Mouse (Mus musculus) heart, postnatal 0 days (tissue): ENCODE measurements at regions not wholly inside any gene's neighbourhood (a gene's known extent, or its start where the extent isn't known, plus 50 kb on each side); places are given as distances from the start of the nearest gene placed in this dataset.

Source experiments
- ATAC-seq: fragments of 200-750 bp; cut with Nextera tagmentation; 2 replicates; pipeline ENCODE4 v1.8.0; 2017; ENCODE audit warnings: low read depth, moderate number of reproducible peaks, moderate library complexity; ENCODE audit not compliant: insufficient read depth
- DNase-seq: peaks from one replicate; pipeline ENCODE4 v3.0.0-alpha.2; 2016; ENCODE audit warnings: low spot score
- H3K27ac ChIP-seq: fragments of 300-500 bp; sonication (generic); 2 replicates; pipeline ENCODE4 v1.5.1; 2014; ENCODE audit warnings: low read depth, mild to moderate bottlenecking
- H3K27me3 ChIP-seq: fragments of 300-500 bp; sonication (generic); 2 replicates; pipeline ENCODE4 v1.6.1; 2014; ENCODE audit warnings: low read length, mixed read lengths; ENCODE audit not compliant: control insufficient read depth, insufficient read depth
- H3K36me3 ChIP-seq: fragments of 300-500 bp; sonication (generic); replicated peaks from 2 replicates; pipeline ENCODE4 v1.6.1; 2014; ENCODE audit warnings: low read length, mixed read lengths; ENCODE audit not compliant: control insufficient read depth, insufficient read depth
- H3K4me1 ChIP-seq: fragments of 300-500 bp; sonication (generic); 2 replicates; pipeline ENCODE4 v1.6.1; 2014; ENCODE audit warnings: antibody characterized with exemption; ENCODE audit not compliant: control insufficient read depth, insufficient read depth
- H3K4me2 ChIP-seq: fragments of 300-500 bp; sonication (generic); 2 replicates; pipeline ENCODE4 v1.6.1; 2014; ENCODE audit warnings: low read depth, mild to moderate bottlenecking, low read length, moderate library complexity
- H3K4me3 ChIP-seq: fragments of 300-500 bp; sonication (generic); 2 replicates; pipeline ENCODE4 v1.5.1; 2014; ENCODE audit warnings: low read depth, low read length
- H3K9ac ChIP-seq: fragments of 300-500 bp; sonication (generic); replicated peaks from 2 replicates; pipeline ENCODE4 v1.6.1; 2014; ENCODE audit warnings: low read depth, low read length, mixed read lengths
- H3K9me3 ChIP-seq: fragments of 300-500 bp; sonication (generic); replicated peaks from 2 replicates; pipeline ENCODE4 v1.6.1; 2016; ENCODE audit warnings: low read length; ENCODE audit not compliant: control insufficient read depth
- CTCF ChIP-seq: IDR thresholded peaks from 2 replicates; pipeline ENCODE4 v1.5.1; 2016; ENCODE audit warnings: antibody characterized with exemption, control low read depth, low read depth
- EP300 ChIP-seq: IDR thresholded peaks from 2 replicates; pipeline ENCODE4 v1.6.1; 2016; ENCODE audit warnings: antibody characterized with exemption, low read depth
- WGBS: fragments of 180-500 bp; shearing (Covaris S2); extraction: QIAGEN DNeasy Blood & Tissue Kit; methylation state at CpG from one replicate; pipeline ENCODE4 v1.1.7; 2014; 5-methylcytosine and 5-hydroxymethylcytosine counted together

- WGBS, result 78% methylated on average over 7 of the region's 7 CpGs
- Histone ChIP-seq H3K9ac (no peak overlapping the region), H3K27ac (no peak overlapping the region), H3K36me3 (no peaks in the 10 kb centered on the region), H3K4me1 (peaks cover 55% of the 10 kb centered on the region), H3K9me3 (no peaks in the 10 kb centered on the region), H3K4me3 (no peak overlapping the region), H3K27me3 (no peaks in the 10 kb centered on the region), H3K4me2 (no peak overlapping the region)
- TF ChIP-seq CTCF, result no peak
- no peak for TF ChIP-seq EP300
- no peak for ATAC-seq
- no peak for DNase-seq
Measured at GRCm38 (mm10) chr8:126835554-126835953, 110.1 kb downstream of the Tomm20 start.

- H3K27ac ChIP-seq, result peak overlapping the region; percentile 79
- peaks cover 57% of the 10 kb centered on the region for H3K4me1 ChIP-seq
- no peak overlapping the region for H3K9ac ChIP-seq
- TF ChIP-seq EP300 (peak; percentile 61; the same call in 1 of the 2 replicates), CTCF (no peak)
- no peaks in the 10 kb centered on the region for H3K9me3 ChIP-seq
- no peaks in the 10 kb centered on the region for H3K36me3 ChIP-seq
- no peak overlapping the region for H3K4me3 ChIP-seq
- no peak overlapping the region for H3K4me2 ChIP-seq
- peak; percentile 22 for ATAC-seq
- 24% methylated on average over 19 of the region's 19 CpGs for WGBS
- no peaks in the 10 kb centered on the region for H3K27me3 ChIP-seq
- peak; percentile 82 for DNase-seq
Measured at GRCm38 (mm10) chr8:126833471-126834453, 111.9 kb downstream of the Tomm20 start.

DNA sequence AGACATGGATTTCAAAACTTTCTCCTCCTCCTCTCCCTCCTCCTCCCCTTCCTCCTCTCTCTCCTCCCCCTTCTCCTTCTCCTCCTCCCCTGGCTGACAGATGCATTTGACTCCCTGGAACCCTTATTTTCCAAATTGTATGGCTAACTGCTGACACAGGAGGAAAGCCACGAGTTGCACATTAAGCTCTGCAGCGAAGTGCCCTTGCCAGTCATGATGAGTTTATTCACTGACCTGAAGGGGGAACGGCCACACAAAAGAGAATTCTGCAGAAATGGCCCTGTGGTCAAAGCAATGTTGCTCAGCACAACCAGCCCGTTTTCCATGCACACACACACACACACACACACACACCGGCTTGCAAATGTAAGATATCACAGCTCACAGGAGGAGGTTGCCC is 112.6 kb downstream of the Tomm20 start:
- ATAC-seq (no peak), DNase-seq (no peak)
- WGBS, result 53% methylated on average over 5 of the region's 5 CpGs
- Histone ChIP-seq H3K4me3 (no peak overlapping the region), H3K9ac (no peak overlapping the region), H3K4me2 (no peak overlapping the region), H3K4me1 (peaks cover 54% of the 10 kb centered on the region), H3K27ac (peak overlapping the region; percentile 79), H3K27me3 (no peaks in the 10 kb centered on the region), H3K9me3 (no peaks in the 10 kb centered on the region), H3K36me3 (no peaks in the 10 kb centered on the region)
- TF ChIP-seq CTCF, result no peak

GRCm38 (mm10) chr8:126832163-126832978 is 113.3 kb downstream of the Tomm20 start:
- no peak for ATAC-seq
- H3K27ac ChIP-seq, result peak overlapping the region; percentile 79
- TF ChIP-seq EP300 (no peak), CTCF (no peak)
- 64% methylated on average over 12 of the region's 12 CpGs for WGBS
- H3K4me2 ChIP-seq, result no peak overlapping the region
- H3K27me3 ChIP-seq, result no peaks in the 10 kb centered on the region
- no peak overlapping the region for H3K9ac ChIP-seq
- H3K4me1 ChIP-seq, result peaks cover 56% of the 10 kb centered on the region
- H3K4me3 ChIP-seq, result no peak overlapping the region
- H3K36me3 ChIP-seq, result no peaks in the 10 kb centered on the region
- DNase-seq, result no peak
- no peaks in the 10 kb centered on the region for H3K9me3 ChIP-seq

DNA sequence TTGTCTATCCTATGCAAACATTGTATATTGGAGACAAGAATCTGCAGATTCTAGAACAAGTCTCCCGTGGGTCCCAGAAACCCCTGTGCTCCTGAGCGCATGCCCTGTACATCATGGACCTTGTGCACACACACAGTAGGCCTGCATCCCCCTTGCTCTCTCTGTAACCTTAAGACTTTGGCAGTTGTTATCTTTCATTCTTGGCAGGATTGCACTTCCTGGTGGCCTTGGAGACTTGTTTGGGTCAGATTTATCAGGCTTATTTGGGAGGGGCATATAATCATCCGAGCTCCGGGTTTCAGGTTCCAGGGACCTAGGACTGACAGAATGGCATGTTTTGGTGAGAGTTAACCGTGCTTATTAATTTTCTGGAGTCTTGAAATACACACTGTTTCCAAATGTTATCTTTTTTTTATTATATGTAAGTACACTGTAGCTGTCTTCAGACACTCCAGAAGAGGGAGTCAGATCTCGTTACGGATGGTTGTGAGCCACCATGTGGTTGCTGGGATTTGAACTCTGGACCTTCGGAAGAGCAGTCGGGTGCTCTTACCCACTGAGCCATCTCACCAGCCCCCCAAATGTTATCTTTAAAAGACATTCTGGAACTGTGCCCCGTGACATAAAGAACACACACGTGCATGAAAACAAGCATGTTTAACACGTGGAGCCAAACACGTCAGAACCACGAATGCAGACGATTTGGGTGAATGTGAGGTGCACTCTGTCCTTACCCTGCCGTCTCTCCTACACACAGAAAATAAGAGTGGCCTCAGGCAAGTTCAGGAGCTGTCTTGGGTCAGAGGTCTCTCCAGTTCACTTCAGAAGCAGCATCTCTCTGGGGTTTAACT is 114.1 kb downstream of the Tomm20 start:
- WGBS, result 83% methylated on average over 16 of the region's 16 CpGs
- H3K9ac ChIP-seq, result no peak overlapping the region
- H3K4me1 ChIP-seq, result peaks cover 57% of the 10 kb centered on the region
- ATAC-seq (no peak), DNase-seq (no peak)
- no peak overlapping the region for H3K4me3 ChIP-seq
- TF ChIP-seq CTCF (no peak), EP300 (no peak)
- no peak overlapping the region for H3K4me2 ChIP-seq
- H3K27me3 ChIP-seq, result no peaks in the 10 kb centered on the region
- peak overlapping the region; percentile 79 for H3K27ac ChIP-seq
- H3K36me3 ChIP-seq, result no peaks in the 10 kb centered on the region
- H3K9me3 ChIP-seq, result no peaks in the 10 kb centered on the region
